Mouse (Mus musculus): ENCODE measurements around the gene Mcu. TPM values are rescaled to one million over a fixed set of nuclear protein-coding genes. Genes with fewer than 3 reads are reported as not detected.

Mcu gene
- polyA plus RNA-seq, 1 experiment from 2014 or later = 23.3 TPM

DNA sequence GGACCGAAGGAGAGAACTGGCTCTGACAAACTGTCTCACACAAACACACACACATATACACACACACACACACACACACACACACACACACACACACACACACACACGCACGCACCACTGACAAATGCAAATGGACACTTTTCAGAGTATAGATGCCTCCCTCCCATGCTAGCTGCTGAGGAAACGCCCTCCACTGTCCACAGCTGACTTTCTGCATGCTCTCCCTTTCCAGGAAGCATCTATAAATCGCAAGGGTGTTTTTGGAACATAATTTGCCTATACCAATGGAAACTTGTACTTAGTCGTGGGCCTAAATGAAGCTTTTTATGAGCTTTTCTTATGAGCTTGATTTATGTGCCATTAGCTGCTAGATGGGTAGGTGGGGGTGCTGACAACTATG lies 46.1 kb downstream of the Mcu start:
- no peak for TF ChIP-seq CTCF (IDR thresholded peaks at IDR 0.05)
- H3K27me3 ChIP-seq = no peaks in the 10 kb centered on the region
- POLR2A ChIA-PET = no interaction called here
- CTCF ChIA-PET = interaction anchor here (1.4 kb wide), 1 partner anchor 108 kb away, joined by 3 read pairs; no protein-coding TSS in a partner anchor
- in situ Hi-C loops (cut with MboI; ENCODE audit: low pct_unique_long_range_greater_than_20kb) = no loop called here
- ATAC-seq = no peak
- DNase-seq (ENCODE audit: low read depth, low spot score) = no peak

DNA sequence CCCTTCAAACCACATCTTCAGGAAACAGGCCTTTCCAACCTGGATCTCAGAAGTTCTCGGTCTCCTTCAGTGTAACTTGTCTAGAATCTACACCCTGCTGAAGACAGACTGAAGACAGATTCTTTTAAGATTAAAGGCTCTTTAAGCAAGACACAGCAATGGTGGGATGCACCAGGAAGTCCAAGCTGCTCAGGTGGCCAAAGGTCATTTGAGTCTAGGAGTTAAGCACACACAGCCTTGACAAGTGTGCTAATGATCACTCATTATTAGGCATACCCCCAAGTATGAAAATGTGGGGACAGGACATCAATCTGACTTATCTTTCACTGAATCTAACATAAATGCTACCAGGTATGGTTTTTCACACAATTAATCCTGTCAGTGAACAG lies 47.0 kb downstream of the Mcu start:
- POLR2A ChIA-PET = no interaction called here
- no peaks in the 10 kb centered on the region for H3K27me3 ChIP-seq
- CTCF ChIA-PET = interaction anchor here (1.4 kb wide), 1 partner anchor 107 kb away, joined by 3 read pairs; no protein-coding TSS in a partner anchor
- TF ChIP-seq CTCF (IDR thresholded peaks at IDR 0.05) = no peak
- no peak for ATAC-seq
- in situ Hi-C loops (cut with MboI; ENCODE audit: low pct_unique_long_range_greater_than_20kb) = no loop called here
- DNase-seq (ENCODE audit: low read depth, low spot score) = no peak

DNA sequence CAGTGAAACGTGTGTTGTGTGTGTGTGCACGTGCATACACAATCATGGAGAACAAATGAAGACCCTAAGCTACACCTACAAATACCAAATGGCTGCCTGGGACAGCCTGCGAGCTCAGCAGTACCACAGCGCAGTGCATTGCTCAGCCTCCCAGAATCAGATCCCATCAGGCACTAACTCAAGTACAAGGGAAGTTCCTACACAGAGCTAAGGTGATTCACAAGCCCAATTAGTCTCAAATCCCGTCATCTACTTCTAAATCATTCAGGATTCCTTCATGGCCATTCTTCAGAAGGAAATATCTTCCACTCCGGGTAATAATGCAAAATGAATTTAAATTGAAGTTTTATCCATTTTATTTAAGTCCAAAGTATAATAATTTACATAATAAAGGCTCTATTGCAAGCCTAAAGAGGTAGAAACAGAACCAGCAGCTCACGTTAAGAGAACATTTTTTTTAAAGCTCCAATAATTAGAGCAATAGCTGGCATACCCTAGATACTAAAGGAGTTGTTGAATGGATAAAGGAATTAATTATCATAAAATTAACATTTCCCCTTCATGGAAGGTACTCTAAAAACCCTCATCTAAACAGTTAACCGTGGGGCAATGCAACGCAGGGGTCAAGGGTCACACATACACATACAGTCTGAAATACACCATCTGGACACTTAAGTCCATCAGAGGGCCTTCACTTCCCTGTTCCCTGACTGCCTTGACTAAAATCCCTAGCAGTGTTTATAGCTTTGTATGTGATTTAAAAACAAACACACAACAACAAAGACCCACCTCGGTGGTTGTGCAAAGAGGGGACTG lies 47.6 kb downstream of the Mcu start:
- ChIA-PET CTCF (interaction anchor here (0.6 to 1.4 kb wide), 2 partner anchors 63 to 107 kb away, joined by 3 read pairs; no protein-coding TSS in a partner anchor), POLR2A (no interaction called here)
- no peak for ATAC-seq
- no peak for DNase-seq (ENCODE audit: low read depth, low spot score)
- H3K27me3 ChIP-seq = no peaks in the 10 kb centered on the region
- in situ Hi-C loops (cut with MboI; ENCODE audit: low pct_unique_long_range_greater_than_20kb) = no loop called here
- TF ChIP-seq CTCF (IDR thresholded peaks at IDR 0.05) = no peak

DNA sequence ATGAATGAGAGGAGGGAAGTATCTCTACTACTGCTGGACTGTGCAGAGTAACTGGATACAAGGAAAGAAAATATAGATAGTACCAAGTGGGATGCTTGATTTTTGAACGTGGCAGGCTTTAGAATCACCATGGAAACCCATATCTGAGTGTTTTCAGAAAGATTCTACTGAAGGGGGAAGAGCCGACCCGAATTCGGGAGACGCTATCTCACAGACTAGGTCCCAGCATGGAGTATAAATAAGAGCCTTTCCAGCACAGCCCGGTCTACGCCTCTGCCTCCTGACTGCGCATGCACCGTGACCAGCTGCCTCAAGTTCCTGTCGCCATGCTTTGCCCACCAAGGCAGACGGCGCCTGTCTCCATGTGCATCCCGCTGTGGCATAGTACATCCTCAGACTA lies 49.5 kb downstream of the Mcu start:
- DNase-seq (ENCODE audit: low read depth, low spot score) (no peak), ATAC-seq (no peak)
- CTCF ChIA-PET = interaction anchor here (1.3 kb wide), 1 partner anchor 8 kb away, joined by 4 read pairs; no protein-coding TSS in a partner anchor
- POLR2A ChIA-PET = no interaction called here
- TF ChIP-seq CTCF (IDR thresholded peaks at IDR 0.05) = no peak
- in situ Hi-C loops (cut with MboI; ENCODE audit: low pct_unique_long_range_greater_than_20kb) = no loop called here
- H3K27me3 ChIP-seq = no peaks in the 10 kb centered on the region

DNA sequence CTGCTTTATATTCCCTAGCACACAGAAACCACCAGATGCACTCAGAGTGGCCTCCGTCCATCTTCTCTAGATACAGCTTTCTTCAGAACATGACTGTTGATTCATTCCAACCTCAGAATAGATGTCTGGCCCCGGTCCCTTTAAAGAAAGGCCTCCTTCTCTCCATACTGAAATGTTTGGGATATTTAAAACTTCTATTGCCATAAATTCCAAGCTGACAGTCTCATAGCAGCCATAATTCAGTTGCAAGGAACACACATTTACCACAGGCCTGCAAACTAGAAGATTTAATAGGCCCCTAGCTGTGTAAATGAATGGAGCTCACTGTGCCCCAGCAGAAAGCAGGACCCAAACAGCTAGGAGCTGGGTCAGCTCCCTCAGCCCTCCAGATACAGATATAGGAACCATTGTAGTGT lies 50.5 kb downstream of the Mcu start:
- DNase-seq (ENCODE audit: low read depth, low spot score) (no peak), ATAC-seq (no peak)
- POLR2A ChIA-PET = no interaction called here
- H3K27me3 ChIP-seq = no peaks in the 10 kb centered on the region
- no peak for TF ChIP-seq CTCF (IDR thresholded peaks at IDR 0.05)
- CTCF ChIA-PET = interaction anchor here (0.7 to 1.3 kb wide), 3 partner anchors 9 to 70 kb away, joined by 3 to 4 read pairs (median 3); no protein-coding TSS in a partner anchor
- in situ Hi-C loops (cut with MboI; ENCODE audit: low pct_unique_long_range_greater_than_20kb) = no loop called here

DNA sequence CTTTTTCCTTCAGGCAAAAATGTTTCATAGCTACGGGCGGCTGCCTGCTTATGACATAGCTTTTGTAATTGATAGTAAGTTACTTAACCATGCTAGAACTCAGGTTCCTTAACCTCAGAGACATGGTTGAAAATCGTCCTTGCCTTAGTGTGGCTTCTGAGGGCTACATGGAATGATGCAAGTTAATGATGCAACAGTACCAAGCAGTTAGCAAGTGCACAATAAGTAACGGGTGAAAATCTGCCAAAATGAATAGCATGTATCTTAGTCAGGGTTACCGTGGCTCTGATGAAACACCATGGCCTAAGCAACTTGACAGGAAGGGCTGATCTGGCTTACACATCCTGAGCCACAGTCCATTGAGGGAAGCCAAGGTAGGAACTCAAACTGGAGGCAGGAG lies 51.9 kb downstream of the Mcu start:
- peak; percentile 96 for ATAC-seq
- DNase-seq (ENCODE audit: low read depth, low spot score) = peak; percentile 80
- in situ Hi-C loops (cut with MboI; ENCODE audit: low pct_unique_long_range_greater_than_20kb) = no loop called here
- ChIA-PET CTCF (interaction anchor here (1.2 to 1.3 kb wide), 2 partner anchors 25 to 49 kb away, joined by 3 read pairs; no protein-coding TSS in a partner anchor), POLR2A (no interaction called here)
- TF ChIP-seq CTCF (IDR thresholded peaks at IDR 0.05) = no peak
- H3K27me3 ChIP-seq = no peaks in the 10 kb centered on the region

DNA sequence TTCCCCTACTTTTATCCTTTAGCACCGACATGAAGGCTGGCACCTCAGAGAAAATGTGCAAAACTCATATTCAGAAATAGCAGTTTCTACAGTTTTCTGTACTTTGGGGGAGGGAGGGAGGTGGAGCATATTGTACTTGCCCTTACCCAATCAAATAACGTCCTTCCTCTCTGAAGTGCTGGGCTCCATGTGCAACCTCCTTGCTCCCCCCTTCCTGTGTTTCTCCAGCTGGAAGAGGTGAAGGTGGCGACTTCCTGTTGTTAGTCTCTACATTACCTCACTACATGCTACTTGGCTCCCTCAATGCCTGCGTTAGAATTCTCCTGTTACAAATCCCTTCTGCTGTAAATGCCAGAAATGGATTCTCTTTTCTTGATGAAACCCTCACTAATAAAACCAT lies 54.0 kb downstream of the Mcu start:
- DNase-seq (ENCODE audit: low read depth, low spot score) (no peak), ATAC-seq (no peak)
- POLR2A ChIA-PET = no interaction called here
- CTCF ChIA-PET = no interaction called here
- in situ Hi-C loops (cut with MboI; ENCODE audit: low pct_unique_long_range_greater_than_20kb) = no loop called here
- no peak for TF ChIP-seq CTCF (IDR thresholded peaks at IDR 0.05)
- no peaks in the 10 kb centered on the region for H3K27me3 ChIP-seq

DNA sequence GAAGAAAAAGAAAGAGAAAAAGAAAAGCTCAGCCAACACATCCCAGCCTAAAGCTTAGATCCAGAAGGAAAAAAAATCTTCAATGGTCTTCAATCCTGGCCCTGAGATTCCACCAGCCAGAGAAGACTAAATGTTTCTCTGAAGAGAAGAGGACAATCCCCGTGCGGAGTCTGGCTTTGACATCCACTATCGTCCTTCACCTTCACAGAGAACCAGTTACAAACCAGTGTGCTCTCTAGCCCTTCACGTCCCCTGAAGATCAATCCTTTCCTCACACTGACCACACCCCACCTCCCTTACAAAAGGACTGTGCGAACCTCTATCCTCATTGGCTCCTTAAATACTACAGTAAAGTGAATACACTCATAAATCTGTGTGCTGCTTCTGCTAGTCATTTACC lies 56.4 kb downstream of the Mcu start:
- ATAC-seq (no peak), DNase-seq (ENCODE audit: low read depth, low spot score) (no peak)
- TF ChIP-seq CTCF (IDR thresholded peaks at IDR 0.05) = no peak
- ChIA-PET POLR2A (no interaction called here), CTCF (no interaction called here)
- H3K27me3 ChIP-seq = no peaks in the 10 kb centered on the region
- in situ Hi-C loops (cut with MboI; ENCODE audit: low pct_unique_long_range_greater_than_20kb) = no loop called here

DNA sequence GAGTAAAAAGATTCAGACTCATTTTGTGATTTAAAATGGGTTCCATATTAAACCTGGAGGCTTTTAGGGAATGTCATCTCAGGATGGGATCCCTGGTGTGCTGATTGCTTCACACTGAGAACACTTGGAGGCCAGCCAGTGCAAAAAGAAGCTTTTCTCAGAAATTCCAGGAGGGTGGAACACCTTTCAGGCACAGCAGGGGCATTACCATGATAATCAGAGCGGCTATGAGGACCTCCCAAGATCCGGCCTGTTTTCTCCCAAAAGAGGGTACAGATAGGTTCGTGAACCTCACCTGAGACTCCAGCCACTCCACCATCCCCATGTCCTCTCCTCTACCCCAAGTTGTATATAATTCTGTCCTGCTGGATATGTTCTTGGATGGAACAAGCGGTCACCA lies 57.9 kb downstream of the Mcu start:
- DNase-seq (ENCODE audit: low read depth, low spot score) (no peak), ATAC-seq (no peak)
- no peak for TF ChIP-seq CTCF (IDR thresholded peaks at IDR 0.05)
- no peaks in the 10 kb centered on the region for H3K27me3 ChIP-seq
- in situ Hi-C loops (cut with MboI; ENCODE audit: low pct_unique_long_range_greater_than_20kb) = no loop called here
- ChIA-PET CTCF (interaction anchor here (1.5 kb wide), 1 partner anchor 10 kb away, joined by 3 read pairs; no protein-coding TSS in a partner anchor), POLR2A (no interaction called here)

DNA sequence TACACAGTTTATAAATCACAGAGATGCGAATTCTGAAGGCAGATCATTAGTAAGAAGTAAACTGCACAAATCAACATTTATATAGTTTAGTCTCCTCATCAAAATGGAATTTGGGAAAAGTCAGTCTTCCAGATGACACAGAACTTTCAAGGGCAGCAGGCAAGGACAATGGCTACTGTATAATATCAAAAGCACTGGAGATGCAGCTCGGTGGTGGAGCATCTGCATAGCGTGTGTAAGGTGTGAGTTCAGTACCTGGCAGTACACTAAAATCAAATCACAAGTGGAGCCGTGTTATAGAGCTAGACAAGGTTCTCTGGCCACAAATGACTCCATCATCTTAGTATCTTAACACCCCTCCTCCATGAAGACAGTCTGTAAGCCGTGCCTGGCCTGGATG lies 58.3 kb downstream of the Mcu start:
- ChIA-PET CTCF (interaction anchor here (1.5 kb wide), 1 partner anchor 10 kb away, joined by 3 read pairs; no protein-coding TSS in a partner anchor), POLR2A (no interaction called here)
- TF ChIP-seq CTCF (IDR thresholded peaks at IDR 0.05) = no peak
- no peaks in the 10 kb centered on the region for H3K27me3 ChIP-seq
- DNase-seq (ENCODE audit: low read depth, low spot score) = no peak
- in situ Hi-C loops (cut with MboI; ENCODE audit: low pct_unique_long_range_greater_than_20kb) = no loop called here
- no peak for ATAC-seq

DNA sequence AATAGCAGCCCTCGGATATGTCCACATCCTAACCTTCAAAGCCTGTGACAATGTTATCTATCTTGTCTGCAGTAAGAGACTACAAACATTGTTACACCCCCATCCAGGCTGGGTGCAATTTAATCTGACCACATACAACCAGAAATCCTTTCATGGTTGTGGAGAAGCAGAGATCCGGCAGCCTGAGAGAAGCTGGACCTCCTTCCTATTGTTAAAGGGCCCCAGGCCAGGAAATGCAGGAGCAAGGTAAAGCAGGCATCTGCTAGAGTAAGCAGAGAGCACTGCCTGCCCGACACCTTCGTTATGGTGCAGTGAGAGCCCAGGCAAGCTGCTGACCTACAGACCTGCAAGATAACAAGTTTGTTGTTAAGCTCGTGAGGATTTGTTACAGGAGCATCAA lies 60.0 kb downstream of the Mcu start:
- in situ Hi-C loops (cut with MboI; ENCODE audit: low pct_unique_long_range_greater_than_20kb) = no loop called here
- CTCF ChIA-PET = interaction anchor here (1.1 kb wide), 1 partner anchor 18 kb away, joined by 3 read pairs; no protein-coding TSS in a partner anchor
- POLR2A ChIA-PET = no interaction called here
- ATAC-seq (no peak), DNase-seq (ENCODE audit: low read depth, low spot score) (no peak)
- no peak for TF ChIP-seq CTCF (IDR thresholded peaks at IDR 0.05)
- no peaks in the 10 kb centered on the region for H3K27me3 ChIP-seq
